ENCODE assay signal across 7 mouse cellular contexts in genomic region chr15:84701947-84702346, GRCm38 (mm10). TPM values are rescaled to one million over a fixed set of nuclear protein-coding genes. Genes with fewer than 3 reads are reported as not detected.
DNase-seq lines count a peak whose midpoint lies in the region; ATAC-seq and TF ChIP-seq lines count a peak whose summit lies in the region.

No protein-coding gene starts in this region.

- TF ChIP-seq EP300 in heart, adult 2 months (IDR thresholded peaks at IDR 0.05; ENCODE audit: insufficient read depth, low read depth, low read length): no peak

- H3K9ac ChIP-seq in heart, adult 2 months (ENCODE audit: low read depth, low read length): no peak overlapping the region
- H3K9ac ChIP-seq in stomach, embryonic 15.5 days: no peak overlapping the region

- H3K9me3 ChIP-seq in stomach, embryonic 15.5 days: no peaks in the 10 kb centered on the region

- no peaks in the 10 kb centered on the region for H3K36me3 ChIP-seq in C2C12 (ENCODE audit: control insufficient read depth, insufficient read depth)
- H3K36me3 ChIP-seq in heart, adult 2 months (ENCODE audit: control insufficient read depth, insufficient read depth, low read length): no peaks in the 10 kb centered on the region
- peaks cover 20% of the 10 kb centered on the region; the same call in 1 of the 2 replicates for H3K36me3 ChIP-seq in stomach, embryonic 15.5 days

- intact Hi-C loops in heart, adult 2 months (cut with DNase I): no loop called here

- TF ChIP-seq CTCF in C2C12 (IDR thresholded peaks at IDR 0.05; ENCODE audit: control insufficient read depth, insufficient read depth, insufficient read length): peak; percentile 21
- TF ChIP-seq CTCF in heart, adult 2 months (IDR thresholded peaks at IDR 0.05): peak; percentile 91

- no peak overlapping the region for H3K4me3 ChIP-seq in C2C12 (ENCODE audit: insufficient read depth, poor library complexity, severe bottlenecking)
- H3K4me3 ChIP-seq in heart, adult 2 months: no peak overlapping the region
- no peak overlapping the region for H3K4me3 ChIP-seq in stomach, embryonic 15.5 days (replicated peaks)

- no peak overlapping the region for H3K4me2 ChIP-seq in stomach, embryonic 15.5 days

- H3K27me3 ChIP-seq in C2C12 (ENCODE audit: control insufficient read depth, insufficient read depth, insufficient read length): no peaks in the 10 kb centered on the region
- H3K27me3 ChIP-seq in heart, adult 2 months (ENCODE audit: control insufficient read depth, insufficient read depth, low read length): no peaks in the 10 kb centered on the region
- H3K27me3 ChIP-seq in stomach, embryonic 15.5 days (replicated peaks): no peaks in the 10 kb centered on the region

- 0 out of 2 replicates have a peak, but pooled peaks have one; percentile 8 for ATAC-seq in stomach, embryonic 15.5 days (ENCODE audit: insufficient read depth, low FRiP score, low read depth)

- WGBS in heart, adult 2 months: 17% methylated on average over 4 of the region's 4 CpGs
- 20% methylated on average over 4 of the region's 4 CpGs for WGBS in stomach, embryonic 15.5 days

- H3K4me1 ChIP-seq in heart, adult 2 months (ENCODE audit: control insufficient read depth, insufficient read depth, low read length): peaks cover 11% of the 10 kb centered on the region
- H3K4me1 ChIP-seq in stomach, embryonic 15.5 days: no peaks in the 10 kb centered on the region

- no peak for TF ChIP-seq POLR2A in heart, adult 2 months (IDR thresholded peaks at IDR 0.05; ENCODE audit: insufficient read depth, low read depth, low read length)

- H3ac ChIP-seq in C2C12 (ENCODE audit: control insufficient read depth, insufficient read length, low read depth): no peak overlapping the region

- no peaks in the 10 kb centered on the region for H3K79me2 ChIP-seq in C2C12 (ENCODE audit: control insufficient read depth, insufficient read depth)
- no peaks in the 10 kb centered on the region for H3K79me2 ChIP-seq in heart, adult 2 months (replicated peaks; ENCODE audit: control insufficient read depth, insufficient read depth, low read length)

- H3K79me3 ChIP-seq in C2C12 (ENCODE audit: low read depth): no peaks in the 10 kb centered on the region

- peak; percentile 36 for DNase-seq in layer of hippocampus, adult 11-12 months (ENCODE audit: low spot score)
- DNase-seq in layer of hippocampus, adult 9-10 months (ENCODE audit: low spot score): no peak
- DNase-seq in Muller cell, postnatal 12 days (ENCODE audit: inconsistent ontology term): peak; percentile 50
- DNase-seq in heart, adult 2 months: peak in 1 of 2 experiments; percentile 60
- DNase-seq in layer of hippocampus, postnatal 14 days (ENCODE audit: low spot score in 2 of 2): peak; percentile 26 to 69

- H3K27ac ChIP-seq in heart, adult 2 months: peak overlapping the region; percentile 2; the same call in 1 of the 2 replicates
- H3K27ac ChIP-seq in stomach, embryonic 15.5 days: no peak overlapping the region

TF ChIP-seq in C2C12, 6 proteins besides CTCF, POLR2A, EP300 and RAD21:
- no peak for TF ChIP-seq CEBPB (IDR thresholded peaks at IDR 0.05; ENCODE audit: low read depth)
- no peak for TF ChIP-seq MYOD1 (IDR thresholded peaks at IDR 0.05; ENCODE audit: control insufficient read depth, insufficient read length, low read depth)
- TF ChIP-seq MAX (IDR thresholded peaks at IDR 0.05): no peak
- no peak for TF ChIP-seq FOSL1 (IDR thresholded peaks at IDR 0.05; ENCODE audit: insufficient read depth, low read length, poor library complexity, severe bottlenecking)
- no peak for TF ChIP-seq USF1 (IDR thresholded peaks at IDR 0.05; ENCODE audit: low read depth)
- TF ChIP-seq MYOG (IDR thresholded peaks at IDR 0.05; ENCODE audit: control insufficient read depth, extremely low read depth, insufficient read length): no peak

RNA-seq across cellular contexts. Expression of gene Arhgap8, which starts 17.9 kb away (rescaled TPM):
- polyA plus RNA-seq in C2C12 (2012; fragmentation: generic; extraction: Trizol): not detected
- 1 to 10 TPM in 1 of 2 experiments, under 1 TPM in 1; 0.70 to 1.5 TPM for total RNA-seq in heart, adult 2 months (2021)
- polyA plus RNA-seq in heart, adult 2 months (2012; rRNA removed): 1.7 and 1.9 TPM in 2 replicates
- total RNA-seq in layer of hippocampus, postnatal 14 days (2021): not detected
- 10.3 and 11.4 TPM in 2 replicates for polyA plus RNA-seq in stomach, embryonic 15.5 days (2015; fragmentation: Nextera tagmentation; extraction: Ambion mirVana)

RNA-seq across cellular contexts. Expression of gene Prr5, which starts 32.5 kb away (rescaled TPM):
- polyA plus RNA-seq in C2C12 (2012; fragmentation: generic; extraction: Trizol): 9.9 TPM
- total RNA-seq in heart, adult 2 months (2021): 1 to 10 TPM; 2.8 to 4.9 TPM
- 5.9 and 8.1 TPM in 2 replicates for polyA plus RNA-seq in heart, adult 2 months (2012; rRNA removed)
- total RNA-seq in layer of hippocampus, postnatal 14 days (2021): 10 to 100 TPM; 19.2 TPM
- polyA plus RNA-seq in stomach, embryonic 15.5 days (2015; fragmentation: Nextera tagmentation; extraction: Ambion mirVana): 40.1 and 42.1 TPM in 2 replicates
